Mouse (Mus musculus): ENCODE measurements at regions not wholly inside any gene's neighbourhood (a gene's known extent, or its start where the extent isn't known, plus 50 kb on each side); places are given as distances from the start of the nearest gene placed in this dataset.

GRCm38 (mm10) chr5:43417259-43417658 is 98.1 kb upstream of the C1qtnf7 start:
- DNase-seq: no peak
- intact Hi-C loops (cut with DNase I): no loop called here

- intact Hi-C loops (cut with DNase I): no loop called here
- peak; percentile 62 to 81 for DNase-seq
Measured at GRCm38 (mm10) chr5:43422815-43423687, 92.3 kb upstream of the C1qtnf7 start.

- intact Hi-C loops (cut with DNase I): no loop called here
- DNase-seq: no peak
Measured at GRCm38 (mm10) chr5:43424551-43425257, 90.6 kb upstream of the C1qtnf7 start.

- no peak for DNase-seq
- intact Hi-C loops (cut with DNase I): no loop called here
Measured at GRCm38 (mm10) chr5:43433337-43433736, 82.0 kb upstream of the C1qtnf7 start.

GRCm38 (mm10) chr5:43439191-43439590 is 76.1 kb upstream of the C1qtnf7 start:
- no peak for DNase-seq

GRCm38 (mm10) chr5:43441306-43441705 is 74.0 kb upstream of the C1qtnf7 start:
- DNase-seq: peak; percentile 33 to 47
- intact Hi-C loops (cut with DNase I): no loop called here

More at GRCm38 (mm10) chr5:43439191-43439590, 76.1 kb upstream of the C1qtnf7 start:
- intact Hi-C loops (cut with DNase I): no loop called here

GRCm38 (mm10) chr5:43444582-43445214 is 70.6 kb upstream of the C1qtnf7 start:
- intact Hi-C loops (cut with DNase I): no loop called here
- DNase-seq: no peak

GRCm38 (mm10) chr5:43445620-43446019 is 69.7 kb upstream of the C1qtnf7 start:
- intact Hi-C loops (cut with DNase I): no loop called here

GRCm38 (mm10) chr5:43446295-43446694 is 69.0 kb upstream of the C1qtnf7 start:
- DNase-seq: no peak
- intact Hi-C loops (cut with DNase I): no loop called here

More at GRCm38 (mm10) chr5:43445620-43446019, 69.7 kb upstream of the C1qtnf7 start:
- no peak for DNase-seq

GRCm38 (mm10) chr5:43456018-43456417 is 59.3 kb upstream of the C1qtnf7 start:
- peak; percentile 58 to 66 for DNase-seq
- intact Hi-C loops (cut with DNase I): no loop called here

GRCm38 (mm10) chr5:43457725-43458124 is 57.6 kb upstream of the C1qtnf7 start:
- intact Hi-C loops (cut with DNase I): no loop called here
- no peak for DNase-seq

GRCm38 (mm10) chr5:43461987-43462715 is 53.2 kb upstream of the C1qtnf7 start:
- intact Hi-C loops (cut with DNase I): no loop called here
- no peak for DNase-seq
